Mouse (Mus musculus) C2C12 (cell line): ENCODE data around the gene Tsnax.

ENCODE experiments used
- CEBPB ChIP-seq: IDR thresholded peaks from one replicate; pipeline ENCODE4 v1.6.1; 2011; ENCODE audit warnings: low read depth, mild to moderate bottlenecking, control low read depth, moderate library complexity
- CTCF ChIP-seq: IDR thresholded peaks from one replicate; pipeline ENCODE4 v1.5.1; 2011; ENCODE audit not compliant: control insufficient read depth, insufficient read depth, insufficient read length
- MAX ChIP-seq: IDR thresholded peaks from one replicate; pipeline ENCODE4 v1.6.1; 2011; ENCODE audit warnings: mild to moderate bottlenecking, control low read depth
- MYOD1 ChIP-seq: IDR thresholded peaks from one replicate; pipeline ENCODE4 v1.6.1; 2011; ENCODE audit warnings: low read depth; ENCODE audit not compliant: control insufficient read depth, insufficient read length
- MYOG ChIP-seq: IDR thresholded peaks from one replicate; pipeline ENCODE4 v1.6.1; 2011; ENCODE audit not compliant: control insufficient read depth, insufficient read length; ENCODE audit errors: extremely low read depth
- USF1 ChIP-seq: IDR thresholded peaks from one replicate; pipeline ENCODE4 v1.6.1; 2011; ENCODE audit warnings: low read depth, mild to moderate bottlenecking, control low read depth, moderate library complexity

DNA sequence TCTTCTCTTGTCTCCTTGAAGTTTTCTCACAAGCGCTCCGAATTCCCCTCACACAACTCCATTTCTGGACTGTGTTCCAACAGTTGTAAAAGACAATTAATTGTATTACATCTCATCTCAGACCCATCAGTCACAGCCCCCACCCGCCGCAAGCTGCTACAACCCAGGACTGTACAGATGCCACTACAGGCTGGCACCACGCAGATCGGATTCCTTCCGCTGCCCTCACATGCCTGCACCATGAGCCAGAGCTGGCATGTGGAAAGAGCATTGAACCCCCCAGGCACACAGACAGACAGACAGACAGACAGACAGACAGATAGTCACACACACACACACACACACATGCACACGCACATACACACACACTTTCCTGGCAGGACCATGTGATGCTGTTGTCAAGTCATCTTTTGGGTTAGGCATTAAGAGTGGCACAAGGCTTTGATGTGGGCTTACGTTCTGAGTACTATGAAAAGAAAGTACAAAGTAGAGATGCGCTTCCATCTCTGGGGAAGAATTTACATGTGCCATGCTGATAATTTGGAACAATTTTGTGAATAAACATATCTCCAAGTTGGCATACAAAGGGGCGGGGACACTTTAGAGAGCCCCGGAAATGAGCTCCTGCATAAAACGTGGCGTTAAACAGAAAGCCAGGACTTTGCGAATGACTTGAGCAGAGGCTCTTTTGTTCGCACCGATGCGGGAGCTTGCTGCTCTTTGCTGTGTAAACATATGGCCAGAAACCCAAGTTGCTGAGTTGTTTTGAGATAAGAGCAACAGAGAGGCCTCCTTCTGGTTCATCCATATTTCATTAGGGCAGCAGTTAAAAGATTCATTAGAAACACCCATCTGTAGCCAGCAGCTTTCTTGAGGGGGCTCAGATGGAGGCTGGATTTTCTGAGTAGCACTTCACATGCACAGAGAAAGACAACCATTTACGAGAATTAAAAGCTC is 67.9 kb downstream of the Tsnax start:
- TF ChIP-seq CEBPB = no peak
- TF ChIP-seq MAX = no peak
- no peak for TF ChIP-seq CTCF
- TF ChIP-seq USF1 = no peak
- TF ChIP-seq MYOG = no peak
- TF ChIP-seq MYOD1 = no peak
